Mouse (Mus musculus): Measurements from ENCODE around the gene Cdk5rap2. TPM values are rescaled to one million over a fixed set of nuclear protein-coding genes. Genes with fewer than 3 reads are reported as not detected.

Gene Cdk5rap2
- polyA plus RNA-seq (2012; rRNA removed): 0.41 and 0.89 TPM in 2 replicates

GRCm38 (mm10) chr4:70409994-70410721 is at the start of gene Cdk5rap2:
TSS of gene Cdk5rap2 (minus strand) at chr4:70410443.

Other genes starting within 250 kb of the Cdk5rap2 start
- 7.3 and 8.3 TPM in 2 replicates for gene Megf9, start 124.6 kb upstream of the Cdk5rap2 start, polyA plus RNA-seq (2012; rRNA removed)

All from stomach, adult 2 months (tissue).